Mouse (Mus musculus) limb, embryonic 11.5 days (tissue): ENCODE data around the gene Hist1h1t. TPM values are rescaled to one million over a fixed set of nuclear protein-coding genes. Genes with fewer than 3 reads are reported as not detected.
"Not testable (repeated sequence)": the region's sequence is repeated elsewhere in the genome, so short reads cannot be mapped to it uniquely, and the experiment has no call there.

Source experiments
- ATAC-seq: fragments of 200-750 bp; cut with Nextera tagmentation; 2 replicates; pipeline ENCODE4 v1.8.0; 2017; ENCODE audit warnings: low read depth; ENCODE audit not compliant: insufficient number of reproducible peaks, low FRiP score, low TSS enrichment
- DNase-seq: peaks from one replicate; pipeline ENCODE4 v3.0.0-alpha.2; 2015; ENCODE audit warnings: low spot score
- H3K27ac ChIP-seq: fragments of 300-500 bp; sonication (generic); replicated peaks from 2 replicates; pipeline ENCODE4 v1.5.1; 2014; ENCODE audit warnings: low read depth, mild to moderate bottlenecking, low read length
- H3K27me3 ChIP-seq: fragments of 300-500 bp; sonication (generic); 2 replicates; pipeline ENCODE4 v1.6.1; 2014; ENCODE audit warnings: mild to moderate bottlenecking, low read length, mixed read lengths; ENCODE audit not compliant: control insufficient read depth, insufficient read depth
- H3K36me3 ChIP-seq: fragments of 300-500 bp; sonication (generic); 2 replicates; pipeline ENCODE4 v1.6.1; 2014; ENCODE audit warnings: mild to moderate bottlenecking, low read length, moderate library complexity, mixed read lengths; ENCODE audit not compliant: control insufficient read depth, insufficient read depth
- H3K4me1 ChIP-seq: fragments of 300-500 bp; sonication (generic); 2 replicates; pipeline ENCODE4 v1.6.1; 2014; ENCODE audit warnings: low read length, mixed read lengths; ENCODE audit not compliant: control insufficient read depth, insufficient read depth
- H3K4me2 ChIP-seq: fragments of 300-500 bp; sonication (generic); 2 replicates; pipeline ENCODE4 v1.6.1; 2014; ENCODE audit warnings: low read depth, mild to moderate bottlenecking, moderate library complexity; ENCODE audit not compliant: severe bottlenecking
- H3K4me3 ChIP-seq: fragments of 300-500 bp; sonication (generic); 2 replicates; pipeline ENCODE4 v1.5.1; 2014; ENCODE audit warnings: low read depth, low read length
- H3K9ac ChIP-seq: fragments of 300-500 bp; sonication (generic); 2 replicates; pipeline ENCODE4 v1.6.1; 2014; ENCODE audit warnings: mild to moderate bottlenecking, low read length
- H3K9me3 ChIP-seq: fragments of 300-500 bp; sonication (generic); 2 replicates; pipeline ENCODE4 v1.6.1; 2016; ENCODE audit warnings: low read length; ENCODE audit not compliant: control insufficient read depth
- WGBS: fragments of 180-500 bp; shearing (Covaris S2); extraction: QIAGEN DNeasy Blood & Tissue Kit; methylation state at CpG from one replicate; pipeline ENCODE4 v1.1.7; 2014; 5-methylcytosine and 5-hydroxymethylcytosine counted together
- polyA plus RNA-seq: library from polyadenylated mRNA; unstranded; fragments of >200 nt; fragmentation: Nextera tagmentation; extraction: Ambion mirVana; gene quantifications from 2 replicates; pipeline ENCODE4 v1.2.1, GENCODE M21; 2014

Hist1h1t gene
- polyA plus RNA-seq, 1 experiment from 2014 or later, result not detected

- not testable (repeated sequence) for H3K36me3 ChIP-seq, H3K9me3 ChIP-seq, H3K27me3 ChIP-seq, H3K4me1 ChIP-seq
- Histone ChIP-seq H3K4me2 (peak overlapping the region; percentile 58), H3K9ac (peak overlapping the region; percentile 72), H3K27ac (peak overlapping the region; percentile 96), H3K4me3 (peak overlapping the region; percentile 35)
- peak; percentile 16 for ATAC-seq
- WGBS, result 0% methylated on average over 11 of the region's 37 CpGs
- DNase-seq, result peak; percentile 78
Measured at GRCm38 (mm10) chr13:23684295-23684945, 11.2 kb upstream of the Hist1h1t start.

GRCm38 (mm10) chr13:23685121-23685861 lies 10.3 kb upstream of the Hist1h1t start:
- peak overlapping the region; percentile 35 for H3K4me3 ChIP-seq
- WGBS, result 20% methylated on average over 15 of the region's 15 CpGs
- ATAC-seq (no peak), DNase-seq (peak; percentile 69)
- peak overlapping the region; percentile 96 for H3K27ac ChIP-seq
- no peaks in the 10 kb centered on the region for H3K9me3 ChIP-seq
- peak overlapping the region; percentile 58 for H3K4me2 ChIP-seq
- H3K36me3 ChIP-seq, result no peaks in the 10 kb centered on the region
- no peaks in the 10 kb centered on the region for H3K27me3 ChIP-seq
- peak overlapping the region; percentile 72 for H3K9ac ChIP-seq
- no peaks in the 10 kb centered on the region for H3K4me1 ChIP-seq

- H3K4me2 ChIP-seq, result peak overlapping the region; percentile 58
- no peak for ATAC-seq
- WGBS, result 78% methylated on average over 4 of the region's 4 CpGs
Measured at GRCm38 (mm10) chr13:23685966-23686365, 9.6 kb upstream of the Hist1h1t start.

GRCm38 (mm10) chr13:23687181-23687580 lies 8.4 kb upstream of the Hist1h1t start:
- H3K36me3 ChIP-seq, result no peaks in the 10 kb centered on the region
- WGBS, result 85% methylated on average over 4 of the region's 4 CpGs
- no peak overlapping the region for H3K4me3 ChIP-seq
- DNase-seq (peak; percentile 16), ATAC-seq (no peak)
- no peaks in the 10 kb centered on the region for H3K4me1 ChIP-seq
- H3K27ac ChIP-seq, result no peak overlapping the region
- H3K9me3 ChIP-seq, result no peaks in the 10 kb centered on the region
- H3K4me2 ChIP-seq, result no peak overlapping the region
- no peak overlapping the region for H3K9ac ChIP-seq
- no peaks in the 10 kb centered on the region for H3K27me3 ChIP-seq

More at GRCm38 (mm10) chr13:23685966-23686365, 9.6 kb upstream of the Hist1h1t start:
- no peak overlapping the region; the same call in 1 of the 2 replicates for H3K9ac ChIP-seq
- no peaks in the 10 kb centered on the region for H3K9me3 ChIP-seq
- H3K27ac ChIP-seq, result peak overlapping the region; percentile 96
- peak overlapping the region; percentile 35 for H3K4me3 ChIP-seq
- peak; percentile 18 for DNase-seq
- H3K36me3 ChIP-seq, result no peaks in the 10 kb centered on the region
- no peaks in the 10 kb centered on the region for H3K27me3 ChIP-seq
- no peaks in the 10 kb centered on the region for H3K4me1 ChIP-seq

GRCm38 (mm10) chr13:23687907-23688306 lies 7.7 kb upstream of the Hist1h1t start:
- no peak for ATAC-seq
- DNase-seq, result peak; percentile 14
- Histone ChIP-seq H3K9me3 (no peaks in the 10 kb centered on the region), H3K4me3 (no peak overlapping the region), H3K9ac (no peak overlapping the region), H3K4me1 (no peaks in the 10 kb centered on the region), H3K4me2 (no peak overlapping the region), H3K27me3 (no peaks in the 10 kb centered on the region), H3K36me3 (no peaks in the 10 kb centered on the region), H3K27ac (no peak overlapping the region)
- 92% methylated on average over 7 of the region's 7 CpGs for WGBS

- Histone ChIP-seq H3K27ac (no peak overlapping the region), H3K36me3 (no peaks in the 10 kb centered on the region), H3K4me1 (no peaks in the 10 kb centered on the region), H3K4me3 (no peak overlapping the region), H3K4me2 (no peak overlapping the region), H3K27me3 (no peaks in the 10 kb centered on the region), H3K9me3 (no peaks in the 10 kb centered on the region), H3K9ac (no peak overlapping the region)
- WGBS, result 86% methylated on average over 2 of the region's 2 CpGs
- ATAC-seq (no peak), DNase-seq (peak; percentile 9)
Measured at GRCm38 (mm10) chr13:23688956-23689355, 6.7 kb upstream of the Hist1h1t start.

GRCm38 (mm10) chr13:23689459-23689858 lies 6.2 kb upstream of the Hist1h1t start:
- H3K4me2 ChIP-seq, result no peak overlapping the region
- no peaks in the 10 kb centered on the region for H3K36me3 ChIP-seq
- no peak overlapping the region for H3K4me3 ChIP-seq
- no peaks in the 10 kb centered on the region for H3K27me3 ChIP-seq
- no peak for ATAC-seq
- no peaks in the 10 kb centered on the region for H3K9me3 ChIP-seq
- no peak overlapping the region for H3K27ac ChIP-seq
- peak; percentile 15 for DNase-seq
- WGBS, result 81% methylated on average over 2 of the region's 2 CpGs
- no peak overlapping the region for H3K9ac ChIP-seq
- no peaks in the 10 kb centered on the region for H3K4me1 ChIP-seq

- no peaks in the 10 kb centered on the region for H3K9me3 ChIP-seq
- H3K27ac ChIP-seq, result no peak overlapping the region
- H3K27me3 ChIP-seq, result no peaks in the 10 kb centered on the region
- no peak for ATAC-seq
- peak; percentile 14 for DNase-seq
- H3K4me1 ChIP-seq, result no peaks in the 10 kb centered on the region
- 83% methylated on average over 6 of the region's 6 CpGs for WGBS
- no peak overlapping the region for H3K4me2 ChIP-seq
- no peaks in the 10 kb centered on the region for H3K36me3 ChIP-seq
- H3K4me3 ChIP-seq, result no peak overlapping the region
- H3K9ac ChIP-seq, result no peak overlapping the region
Measured at GRCm38 (mm10) chr13:23693856-23694440, 1.7 kb upstream of the Hist1h1t start.
